ENCODE assay signal across 16 mouse cellular contexts in genomic region chr16:28596112-28596511, GRCm38 (mm10).
DNase-seq lines count a peak whose midpoint lies in the region; ATAC-seq and TF ChIP-seq lines count a peak whose summit lies in the region.
"Had no signal": no experiment of that assay in that cellular context is flagged by ENCODE, and none has a peak within 500 bp of the region (broad histone marks: within the 10 kb centered on the region; RNA-seq: fewer than 3 reads in every experiment).

No protein-coding gene starts in this region.

- H3K4me1 ChIP-seq in forebrain, postnatal 0 days (ENCODE audit: insufficient read depth), result no peaks in the 10 kb centered on the region
- no peaks in the 10 kb centered on the region for H3K4me1 ChIP-seq in forebrain, embryonic 13.5 days
- peaks cover 20% of the 10 kb centered on the region for H3K4me1 ChIP-seq in midbrain, embryonic 10.5 days
- H3K4me1 ChIP-seq: embryonic facial prominence, embryonic 10.5 days; heart, embryonic 13.5 days had no signal

- no peak overlapping the region for H3K9ac ChIP-seq in forebrain, postnatal 0 days
- no peak overlapping the region for H3K9ac ChIP-seq in forebrain, embryonic 13.5 days
- H3K9ac ChIP-seq: heart, embryonic 13.5 days had no signal

- peak overlapping the region; percentile 5; the same call in 1 of the 2 replicates for H3K27ac ChIP-seq in forebrain, postnatal 0 days (ENCODE audit: low read depth, low read length)
- no peak overlapping the region for H3K27ac ChIP-seq in forebrain, embryonic 13.5 days
- H3K27ac ChIP-seq in midbrain, embryonic 10.5 days (replicated peaks), result no peak overlapping the region
- H3K27ac ChIP-seq: embryonic facial prominence, embryonic 10.5 days; heart, embryonic 13.5 days had no signal

- peak; percentile 53 for ATAC-seq in forebrain, postnatal 0 days
- no peak for ATAC-seq in forebrain, embryonic 13.5 days
- ATAC-seq: forebrain, embryonic 14.5 days; hindbrain, embryonic 16.5 days had no signal

- DNase-seq in forebrain, postnatal 0 days, result peak; percentile 63
- peak; percentile 28 to 36 for DNase-seq in cerebellum, postnatal 14 days
- peak; percentile 28 to 44 for DNase-seq in layer of hippocampus, postnatal 10 days (ENCODE audit: low spot score in 2 of 2)
- DNase-seq in right cerebral cortex, postnatal 10 days (ENCODE audit: low spot score in 2 of 2), result peak; percentile 84 to 86
- no peak for DNase-seq in thymus, postnatal 14 days
- DNase-seq in midbrain, embryonic 10.5 days (ENCODE audit: low spot score), result no peak
- DNase-seq in embryo, embryonic 10.5 days (ENCODE audit: low spot score), result no peak
- DNase-seq: adrenal gland, postnatal 14 days; B cell, adult 2 months; kidney, postnatal 36 days; lung, adult 18-20 months had no signal

- WGBS in forebrain, postnatal 0 days, result 70% methylated on average over 13 of the region's 13 CpGs
- 85% methylated on average over 13 of the region's 13 CpGs for WGBS in forebrain, embryonic 13.5 days
- WGBS in midbrain, embryonic 10.5 days, result 90% methylated on average over 13 of the region's 13 CpGs

- no peaks in the 10 kb centered on the region for H3K9me3 ChIP-seq in forebrain, postnatal 0 days (ENCODE audit: low read length)
- H3K9me3 ChIP-seq in forebrain, embryonic 13.5 days (replicated peaks), result no peaks in the 10 kb centered on the region
- H3K9me3 ChIP-seq in midbrain, embryonic 10.5 days (replicated peaks), result no peaks in the 10 kb centered on the region
- H3K9me3 ChIP-seq: embryonic facial prominence, embryonic 10.5 days; heart, embryonic 13.5 days had no signal

- no peaks in the 10 kb centered on the region for H3K27me3 ChIP-seq in forebrain, postnatal 0 days (ENCODE audit: insufficient read depth, low read length)
- H3K27me3 ChIP-seq in forebrain, embryonic 13.5 days, result 0 out of 2 replicates have a peak, but pooled peaks cover 2% of the 10 kb centered on the region
- H3K27me3 ChIP-seq in midbrain, embryonic 10.5 days (ENCODE audit: low read depth, poor library complexity, severe bottlenecking), result peaks cover 9% of the 10 kb centered on the region
- H3K27me3 ChIP-seq: heart, embryonic 13.5 days had no signal

- TF ChIP-seq CTCF in forebrain, postnatal 0 days (IDR thresholded peaks at IDR 0.05; ENCODE audit: low read depth), result no peak

- H3K4me3 ChIP-seq in forebrain, postnatal 0 days (ENCODE audit: low read depth, low read length), result no peak overlapping the region
- H3K4me3 ChIP-seq in forebrain, embryonic 13.5 days, result no peak overlapping the region
- no peak overlapping the region for H3K4me3 ChIP-seq in midbrain, embryonic 10.5 days
- H3K4me3 ChIP-seq: embryonic facial prominence, embryonic 10.5 days; heart, embryonic 13.5 days had no signal

- no peaks in the 10 kb centered on the region for H3K36me3 ChIP-seq in forebrain, postnatal 0 days (ENCODE audit: insufficient read depth)
- no peaks in the 10 kb centered on the region for H3K36me3 ChIP-seq in forebrain, embryonic 13.5 days (ENCODE audit: poor library complexity, severe bottlenecking)
- no peaks in the 10 kb centered on the region for H3K36me3 ChIP-seq in midbrain, embryonic 10.5 days
- H3K36me3 ChIP-seq: embryonic facial prominence, embryonic 10.5 days; heart, embryonic 13.5 days had no signal

- no peak overlapping the region for H3K4me2 ChIP-seq in forebrain, postnatal 0 days (ENCODE audit: low read depth)
- H3K4me2 ChIP-seq in forebrain, embryonic 13.5 days, result no peak overlapping the region
- H3K4me2 ChIP-seq: heart, embryonic 13.5 days had no signal

Comparison
In these comparisons a context has a peak if more than half of its experiments do, and no peak if none do; other contexts are left out.
1. DNase-seq: peak in forebrain, postnatal 0 days (single experiment), cerebellum, postnatal 14 days (2 of 2), layer of hippocampus, postnatal 10 days (2 of 2) and right cerebral cortex, postnatal 10 days (2 of 2); none in thymus, postnatal 14 days (single experiment), midbrain, embryonic 10.5 days (single experiment) and embryo, embryonic 10.5 days (single experiment).